Mouse (Mus musculus) megakaryocyte, embryonic 14.5 days (primary cell): ENCODE measurements around the gene Mcu. TPM values are rescaled to one million over a fixed set of nuclear protein-coding genes. Genes with fewer than 3 reads are reported as not detected.

ENCODE experiments used
- H3K27me3 ChIP-seq: replicated peaks from 2 replicates; pipeline ENCODE3; 2012; ENCODE audit warnings: inconsistent platforms
- H3K36me3 ChIP-seq: replicated peaks from 2 replicates; pipeline ENCODE3; 2012; ENCODE audit warnings: low read length, inconsistent platforms, mixed read lengths
- H3K4me1 ChIP-seq: 2 replicates; pipeline ENCODE4 v1.6.1; 2012; ENCODE audit warnings: inconsistent platforms
- H3K4me3 ChIP-seq: replicated peaks from 2 replicates; pipeline ENCODE3; 2012; ENCODE audit warnings: moderate library complexity, mild to moderate bottlenecking, inconsistent platforms
- H3K9me3 ChIP-seq: 2 replicates; pipeline ENCODE4 v1.6.1; 2012; ENCODE audit warnings: inconsistent platforms
- FLI1 ChIP-seq: IDR thresholded peaks from 2 replicates; pipeline ENCODE4 v1.6.1; 2012; ENCODE audit warnings: low read length, inconsistent platforms, mixed read lengths
- GATA1 ChIP-seq: IDR thresholded peaks from 3 replicates; pipeline ENCODE4 v1.6.1; 2012; ENCODE audit warnings: mixed read lengths, low read length, inconsistent platforms, borderline replicate concordance
- polyA plus RNA-seq: library from polyadenylated mRNA; stranded (reverse); fragments of >175 nt; gene quantifications from 2 replicates; pipeline ENCODE4 v1.2.3, GENCODE M21; 2012; ENCODE audit warnings: low replicate concordance; ENCODE audit not compliant: insufficient read depth

The Mcu gene
- polyA plus RNA-seq, 1 experiment, result 38.7 TPM

DNA sequence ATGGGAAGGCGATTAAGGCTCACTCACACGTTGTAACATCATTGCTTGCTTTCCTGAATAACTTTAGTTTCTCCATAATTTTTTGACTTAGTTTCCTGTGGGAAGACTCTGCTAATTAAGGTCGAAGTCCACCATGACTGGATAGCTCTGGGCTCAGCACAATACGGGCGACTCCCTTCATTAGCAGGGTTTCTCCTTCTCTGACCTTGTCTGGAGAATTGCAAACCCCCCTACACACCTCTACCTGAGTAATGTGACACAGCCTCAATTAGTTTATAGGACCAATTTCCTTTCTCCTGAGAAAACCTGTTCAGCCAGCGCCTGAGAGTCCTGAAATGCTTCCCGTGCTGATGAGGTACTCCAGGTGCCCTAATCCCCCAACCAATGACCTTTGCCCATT lies 71.3 kb downstream of the Mcu start:
- no peak for TF ChIP-seq GATA1
- TF ChIP-seq FLI1, result no peak
- peaks cover 82% of the 10 kb centered on the region for H3K4me1 ChIP-seq
- peaks cover 12% of the 10 kb centered on the region; the same call in 1 of the 2 replicates for H3K9me3 ChIP-seq
- H3K4me3 ChIP-seq, result no peak overlapping the region
- H3K36me3 ChIP-seq, result peaks cover 89% of the 10 kb centered on the region
- H3K27me3 ChIP-seq, result no peaks in the 10 kb centered on the region

- no peak for TF ChIP-seq FLI1
- Histone ChIP-seq H3K4me1 (peaks cover 86% of the 10 kb centered on the region), H3K9me3 (peaks cover 12% of the 10 kb centered on the region; the same call in 1 of the 2 replicates), H3K27me3 (no peaks in the 10 kb centered on the region), H3K4me3 (no peak overlapping the region), H3K36me3 (peaks cover 83% of the 10 kb centered on the region)
Observed at GRCm38 (mm10) chr10:59543351-59543750, 73.1 kb downstream of the Mcu start.

DNA sequence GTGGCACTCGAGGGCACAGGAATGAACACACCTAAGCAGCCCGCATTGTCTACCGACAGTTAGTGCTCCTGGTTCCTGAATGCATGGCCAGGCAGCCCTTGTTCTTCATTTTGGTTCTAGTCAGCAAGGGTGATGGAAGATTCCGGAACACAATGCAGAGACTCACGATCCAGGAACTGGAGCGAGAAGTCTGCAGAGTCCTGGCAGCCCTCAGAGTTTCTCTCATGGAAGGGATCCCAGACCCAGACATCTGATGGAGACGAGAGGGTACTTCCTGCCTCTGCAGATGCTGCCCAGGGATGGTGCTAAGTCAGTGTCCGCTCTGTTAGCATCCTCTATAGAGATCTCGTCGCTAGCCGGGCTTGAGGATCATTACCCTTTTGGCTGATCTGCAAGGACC lies 75.0 kb downstream of the Mcu start:
- peaks cover 7% of the 10 kb centered on the region; the same call in 1 of the 2 replicates for H3K9me3 ChIP-seq
- peaks cover 80% of the 10 kb centered on the region for H3K36me3 ChIP-seq
- TF ChIP-seq FLI1 (no peak), GATA1 (no peak)
- H3K4me1 ChIP-seq, result peaks cover 90% of the 10 kb centered on the region
- H3K4me3 ChIP-seq, result peak overlapping the region; percentile 39
- no peaks in the 10 kb centered on the region for H3K27me3 ChIP-seq

GRCm38 (mm10) chr10:59540596-59540995 lies 75.9 kb downstream of the Mcu start:
- Histone ChIP-seq H3K4me3 (no peak overlapping the region), H3K36me3 (peaks cover 80% of the 10 kb centered on the region), H3K4me1 (peaks cover 92% of the 10 kb centered on the region), H3K9me3 (no peaks in the 10 kb centered on the region), H3K27me3 (no peaks in the 10 kb centered on the region)
- no peak for TF ChIP-seq GATA1
- TF ChIP-seq FLI1, result no peak

DNA sequence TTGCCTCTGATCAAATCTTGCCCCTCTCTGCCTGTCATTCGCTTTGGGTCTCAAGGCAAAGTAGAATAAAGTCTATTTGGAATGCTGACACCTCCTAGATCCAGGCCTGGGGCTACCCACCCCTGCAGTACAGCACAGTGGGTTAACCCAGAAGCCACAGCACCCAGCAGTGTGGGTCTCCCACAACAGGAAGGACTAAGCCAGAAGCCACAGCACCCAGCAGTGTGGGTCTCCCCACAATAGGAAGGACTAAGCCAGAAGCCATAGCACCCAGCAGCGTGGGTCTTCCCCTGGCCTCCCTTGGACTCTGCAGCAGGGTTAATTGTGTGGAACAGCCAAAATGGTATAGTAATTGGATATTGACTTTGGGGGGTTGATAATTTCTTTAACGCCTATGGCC lies 76.4 kb downstream of the Mcu start:
- Histone ChIP-seq H3K4me3 (no peak overlapping the region), H3K36me3 (peaks cover 80% of the 10 kb centered on the region), H3K27me3 (no peaks in the 10 kb centered on the region), H3K9me3 (no peaks in the 10 kb centered on the region), H3K4me1 (peaks cover 87% of the 10 kb centered on the region)
- TF ChIP-seq GATA1 (no peak), FLI1 (no peak)

DNA sequence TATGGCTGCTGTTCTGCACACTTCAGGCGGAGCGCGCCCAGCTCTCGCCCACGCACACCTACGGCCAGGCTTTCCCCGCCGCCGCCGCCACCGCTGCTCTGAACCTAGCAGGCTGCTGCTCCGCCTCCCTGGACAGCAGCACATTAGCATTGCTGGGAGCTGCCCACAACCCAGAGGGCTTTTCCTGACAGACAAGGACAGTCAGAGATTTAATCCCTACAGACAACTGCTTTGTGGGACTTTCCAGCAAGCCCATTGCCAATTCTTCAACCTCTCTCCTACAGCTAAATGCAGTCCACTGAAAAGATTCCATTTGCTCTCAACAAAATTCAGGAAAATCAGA lies 77.0 kb downstream of the Mcu start:
- Histone ChIP-seq H3K9me3 (no peaks in the 10 kb centered on the region), H3K4me3 (peak overlapping the region; percentile 88), H3K4me1 (peaks cover 81% of the 10 kb centered on the region), H3K36me3 (peaks cover 80% of the 10 kb centered on the region), H3K27me3 (no peaks in the 10 kb centered on the region)
- TF ChIP-seq FLI1 (no peak), GATA1 (no peak)

- Histone ChIP-seq H3K4me1 (peaks cover 79% of the 10 kb centered on the region), H3K4me3 (peak overlapping the region; percentile 88), H3K27me3 (no peaks in the 10 kb centered on the region), H3K36me3 (peaks cover 80% of the 10 kb centered on the region), H3K9me3 (no peaks in the 10 kb centered on the region)
- TF ChIP-seq GATA1 (no peak), FLI1 (no peak)
Observed at GRCm38 (mm10) chr10:59538767-59539532, 77.5 kb downstream of the Mcu start.

GRCm38 (mm10) chr10:59538063-59538462 lies 78.4 kb downstream of the Mcu start:
- Histone ChIP-seq H3K36me3 (peaks cover 77% of the 10 kb centered on the region), H3K4me1 (peaks cover 75% of the 10 kb centered on the region)

DNA sequence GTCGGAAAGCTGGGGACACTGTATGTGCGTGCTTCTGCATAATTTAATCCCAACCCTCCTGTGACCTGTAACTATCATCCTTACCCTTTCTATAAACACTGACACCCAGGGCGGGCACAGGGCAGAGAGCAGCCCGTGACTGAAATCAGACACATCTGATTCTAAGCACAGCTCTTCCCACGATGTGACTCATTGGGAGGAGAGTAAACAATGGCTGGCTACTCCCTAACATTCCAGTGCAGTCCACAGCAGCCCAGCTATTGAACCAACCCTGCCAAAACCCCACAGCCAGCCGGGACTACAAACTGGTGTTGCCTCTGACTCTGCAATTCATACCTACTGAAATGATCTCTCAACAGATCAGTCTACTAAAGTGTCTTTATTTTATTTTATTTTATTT lies 78.9 kb downstream of the Mcu start:
- H3K4me3 ChIP-seq, result no peak overlapping the region
- TF ChIP-seq FLI1 (no peak), GATA1 (no peak)
- H3K36me3 ChIP-seq, result peaks cover 72% of the 10 kb centered on the region
- H3K27me3 ChIP-seq, result no peaks in the 10 kb centered on the region
- H3K4me1 ChIP-seq, result peaks cover 70% of the 10 kb centered on the region
- no peaks in the 10 kb centered on the region for H3K9me3 ChIP-seq

More at GRCm38 (mm10) chr10:59538063-59538462, 78.4 kb downstream of the Mcu start:
- TF ChIP-seq FLI1 (no peak), GATA1 (no peak)
- H3K27me3 ChIP-seq, result no peaks in the 10 kb centered on the region
- H3K9me3 ChIP-seq, result no peaks in the 10 kb centered on the region
- no peak overlapping the region for H3K4me3 ChIP-seq

DNA sequence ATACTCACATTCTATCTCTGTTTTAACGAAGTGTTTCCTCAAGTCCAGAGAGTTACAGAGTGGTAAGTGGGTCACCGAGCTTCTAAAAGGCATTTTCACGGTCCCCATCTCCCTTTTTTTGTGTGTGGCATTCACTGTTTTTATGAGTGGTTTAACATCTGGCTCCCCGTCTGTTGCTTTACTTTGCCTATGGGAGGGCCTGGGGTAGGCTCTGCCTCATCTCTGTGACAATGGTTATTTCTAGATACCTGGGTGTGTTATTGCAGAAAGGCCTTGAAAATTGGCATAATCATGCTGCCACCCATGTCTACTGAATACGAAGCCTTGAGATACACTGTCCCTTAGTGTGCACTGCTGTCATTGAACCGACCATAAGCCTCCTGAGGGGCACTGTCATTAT lies 84.2 kb downstream of the Mcu start:
- Histone ChIP-seq H3K27me3 (no peaks in the 10 kb centered on the region), H3K36me3 (peaks cover 67% of the 10 kb centered on the region), H3K4me3 (no peak overlapping the region), H3K9me3 (no peaks in the 10 kb centered on the region), H3K4me1 (peaks cover 57% of the 10 kb centered on the region)
- TF ChIP-seq GATA1, result no peak
- TF ChIP-seq FLI1, result no peak
